Mouse (Mus musculus): ENCODE measurements around the gene Slc38a9. TPM values are rescaled to one million over a fixed set of nuclear protein-coding genes. Genes with fewer than 3 reads are reported as not detected.
A peak's percentile ranks its signal among the peaks of the same experiment; 100 is the strongest.

The Slc38a9 gene
- polyA plus RNA-seq, 1 experiment from 2014 or later = 11.2 TPM

- DNase-seq (ENCODE audit: low spot score) = peak; percentile 65
- Histone ChIP-seq H3K9me3 (no peaks in the 10 kb centered on the region), H3K4me1 (peaks cover 14% of the 10 kb centered on the region; the same call in 1 of the 2 replicates), H3K27me3 (ENCODE audit: insufficient read depth, poor library complexity, severe bottlenecking) (no peaks in the 10 kb centered on the region), H3K4me3 (peak overlapping the region; percentile 87), H3K27ac (peak overlapping the region; percentile 87; the same call in 1 of the 2 replicates), H3K36me3 (no peaks in the 10 kb centered on the region)
- WGBS = 4% methylated on average over 10 of the region's 10 CpGs
Observed at GRCm38 (mm10) chr13:112659986-112660573, 471 bp upstream of the Slc38a9 start.

DNA sequence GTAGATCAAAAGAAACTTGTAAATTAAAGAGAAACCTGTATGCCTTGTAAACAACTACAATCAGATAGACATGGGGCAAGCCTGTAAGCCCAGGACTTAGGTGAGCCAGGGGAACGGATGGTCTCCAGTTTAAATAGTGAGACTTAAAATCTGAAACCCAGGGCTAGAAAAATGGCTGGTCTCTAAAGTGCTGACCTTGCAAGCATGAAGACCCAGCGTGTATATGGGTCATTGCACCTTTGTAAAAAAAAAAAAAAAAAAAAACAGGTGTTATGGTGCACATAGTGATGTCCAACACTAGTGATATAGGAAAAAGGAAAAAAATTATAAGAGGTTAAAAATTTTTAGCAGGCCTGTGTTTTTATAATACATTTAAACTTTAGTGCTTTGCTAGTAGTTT, 1.1 kb downstream of the Slc38a9 start:
- Histone ChIP-seq H3K4me1 (peaks cover 17% of the 10 kb centered on the region; the same call in 1 of the 2 replicates), H3K36me3 (no peaks in the 10 kb centered on the region), H3K4me3 (no peak overlapping the region), H3K27me3 (ENCODE audit: insufficient read depth, poor library complexity, severe bottlenecking) (no peaks in the 10 kb centered on the region), H3K27ac (no peak overlapping the region), H3K9me3 (no peaks in the 10 kb centered on the region)
- DNase-seq (ENCODE audit: low spot score) = no peak
- 78% methylated on average over 2 of the region's 2 CpGs for WGBS

DNA sequence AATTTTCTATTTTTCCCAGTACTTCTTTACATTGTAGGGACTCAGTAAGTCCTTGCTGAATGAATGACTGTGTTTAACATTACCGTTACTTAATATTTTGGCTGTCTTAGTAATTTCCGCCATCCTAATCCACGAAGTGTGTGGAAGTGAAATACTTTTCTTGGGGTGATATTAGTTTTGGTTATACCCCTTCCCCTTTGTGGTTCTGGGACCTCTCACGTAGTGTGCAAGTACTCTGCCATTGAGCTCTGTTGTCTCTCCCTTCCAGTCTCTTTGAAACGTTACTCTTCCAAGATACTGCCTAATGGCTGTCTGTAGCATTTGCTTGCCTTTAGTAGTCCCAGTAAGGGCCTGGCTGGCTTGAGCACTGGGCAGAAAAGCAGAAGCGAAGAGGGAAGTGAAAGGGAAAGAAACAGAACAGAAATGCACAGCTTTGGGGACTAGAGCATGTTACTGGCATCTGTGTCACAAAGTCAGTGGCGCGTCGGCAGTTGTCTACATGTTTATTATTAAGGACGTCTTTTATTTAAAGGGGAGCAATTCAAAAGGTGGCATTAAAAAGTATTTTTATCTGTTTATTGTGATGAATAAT, 6.0 kb downstream of the Slc38a9 start:
- H3K4me1 ChIP-seq = peaks cover 18% of the 10 kb centered on the region; the same call in 1 of the 2 replicates
- no peak overlapping the region for H3K4me3 ChIP-seq
- H3K27me3 ChIP-seq (ENCODE audit: insufficient read depth, poor library complexity, severe bottlenecking) = no peaks in the 10 kb centered on the region
- peak overlapping the region; percentile 42; the same call in 1 of the 2 replicates for H3K27ac ChIP-seq
- DNase-seq (ENCODE audit: low spot score) = peak; percentile 61
- peaks cover 5% of the 10 kb centered on the region for H3K36me3 ChIP-seq
- 77% methylated on average over 10 of the region's 10 CpGs for WGBS
- no peaks in the 10 kb centered on the region for H3K9me3 ChIP-seq

DNA sequence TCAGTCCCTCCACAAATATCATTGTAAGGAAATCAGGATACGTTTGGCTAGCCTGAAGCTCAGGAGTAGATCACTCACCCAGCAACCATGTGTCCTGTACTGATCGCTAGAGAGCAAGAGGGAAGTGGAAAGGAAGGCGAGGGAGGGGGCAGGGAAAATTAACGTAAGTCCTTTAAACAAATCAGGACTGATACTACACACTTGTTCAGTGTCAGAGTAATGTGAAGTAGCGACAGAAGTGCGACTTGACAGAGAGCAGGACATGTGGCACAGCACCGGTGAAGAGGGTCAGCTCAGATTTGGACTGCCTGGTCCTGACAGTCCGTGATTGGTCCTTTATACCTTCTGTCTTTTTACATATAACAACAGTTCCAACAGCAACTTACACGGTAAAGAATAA, 6.7 kb downstream of the Slc38a9 start:
- Histone ChIP-seq H3K4me1 (peaks cover 23% of the 10 kb centered on the region; the same call in 1 of the 2 replicates), H3K27ac (no peak overlapping the region; the same call in none of the 2 replicates), H3K36me3 (peaks cover 5% of the 10 kb centered on the region), H3K4me3 (no peak overlapping the region; the same call in 1 of the 2 replicates), H3K9me3 (no peaks in the 10 kb centered on the region), H3K27me3 (ENCODE audit: insufficient read depth, poor library complexity, severe bottlenecking) (no peaks in the 10 kb centered on the region)
- DNase-seq (ENCODE audit: low spot score) = peak; percentile 77
- WGBS = 34% methylated on average over 9 of the region's 9 CpGs

GRCm38 (mm10) chr13:112671708-112672107, 11.2 kb downstream of the Slc38a9 start:
- Histone ChIP-seq H3K27ac (no peak overlapping the region), H3K4me1 (peaks cover 27% of the 10 kb centered on the region; the same call in 1 of the 2 replicates), H3K36me3 (peaks cover 5% of the 10 kb centered on the region), H3K27me3 (ENCODE audit: insufficient read depth, poor library complexity, severe bottlenecking) (no peaks in the 10 kb centered on the region), H3K4me3 (no peak overlapping the region), H3K9me3 (no peaks in the 10 kb centered on the region)
- peak; percentile 75 for DNase-seq (ENCODE audit: low spot score)
- 67% methylated on average over 13 of the region's 13 CpGs for WGBS

- peaks cover 17% of the 10 kb centered on the region; the same call in 1 of the 2 replicates for H3K4me1 ChIP-seq
- DNase-seq (ENCODE audit: low spot score) = peak; percentile 67
- 24% methylated on average over 6 of the region's 6 CpGs for WGBS
Observed at GRCm38 (mm10) chr13:112672797-112673196, 12.2 kb downstream of the Slc38a9 start.

DNA sequence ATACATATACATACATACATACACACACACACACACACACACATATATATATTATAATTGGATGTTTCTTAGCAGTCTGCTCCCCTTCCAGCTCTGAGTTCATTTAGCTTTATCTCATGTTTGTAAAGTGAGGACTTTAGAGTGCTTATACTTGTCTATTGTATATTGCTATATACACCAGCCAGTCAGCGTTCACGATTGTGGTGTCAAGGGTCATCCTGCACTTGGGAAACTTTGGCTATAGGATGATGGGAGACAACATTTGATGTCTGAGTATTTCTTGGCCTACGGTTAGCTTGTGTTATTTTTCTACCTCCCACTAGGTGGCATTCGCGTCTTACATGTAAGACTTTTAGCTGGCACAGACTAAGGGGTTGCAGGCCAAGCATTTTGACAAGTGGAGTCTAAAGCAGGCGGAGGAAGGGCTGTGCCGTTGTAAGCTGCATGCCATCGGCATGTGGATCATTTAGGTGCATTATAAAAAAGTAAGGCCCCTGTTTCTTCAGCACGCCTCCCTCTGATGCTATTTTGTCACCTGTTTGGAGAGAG, 13.4 kb downstream of the Slc38a9 start:
- WGBS = 14% methylated on average over 9 of the region's 9 CpGs
- peaks cover 17% of the 10 kb centered on the region; the same call in 1 of the 2 replicates for H3K4me1 ChIP-seq
- peaks cover 14% of the 10 kb centered on the region for H3K36me3 ChIP-seq
- H3K27ac ChIP-seq = no peak overlapping the region
- H3K9me3 ChIP-seq = no peaks in the 10 kb centered on the region
- no peaks in the 10 kb centered on the region for H3K27me3 ChIP-seq (ENCODE audit: insufficient read depth, poor library complexity, severe bottlenecking)
- peak; percentile 79 for DNase-seq (ENCODE audit: low spot score)
- H3K4me3 ChIP-seq = no peak overlapping the region

More at GRCm38 (mm10) chr13:112672797-112673196, 12.2 kb downstream of the Slc38a9 start:
- no peak overlapping the region for H3K27ac ChIP-seq
- H3K4me3 ChIP-seq = no peak overlapping the region
- H3K36me3 ChIP-seq = peaks cover 5% of the 10 kb centered on the region
- H3K9me3 ChIP-seq = no peaks in the 10 kb centered on the region
- H3K27me3 ChIP-seq (ENCODE audit: insufficient read depth, poor library complexity, severe bottlenecking) = no peaks in the 10 kb centered on the region

- 87% methylated on average over 4 of the region's 4 CpGs for WGBS
- Histone ChIP-seq H3K4me1 (0 out of 2 replicates have a peak, but pooled peaks cover 6% of the 10 kb centered on the region), H3K27ac (no peak overlapping the region), H3K9me3 (no peaks in the 10 kb centered on the region), H3K4me3 (no peak overlapping the region), H3K36me3 (peaks cover 9% of the 10 kb centered on the region; the same call in 1 of the 2 replicates), H3K27me3 (ENCODE audit: insufficient read depth, poor library complexity, severe bottlenecking) (no peaks in the 10 kb centered on the region)
- peak; percentile 45 for DNase-seq (ENCODE audit: low spot score)
Observed at GRCm38 (mm10) chr13:112678154-112678553, 17.6 kb downstream of the Slc38a9 start.

DNA sequence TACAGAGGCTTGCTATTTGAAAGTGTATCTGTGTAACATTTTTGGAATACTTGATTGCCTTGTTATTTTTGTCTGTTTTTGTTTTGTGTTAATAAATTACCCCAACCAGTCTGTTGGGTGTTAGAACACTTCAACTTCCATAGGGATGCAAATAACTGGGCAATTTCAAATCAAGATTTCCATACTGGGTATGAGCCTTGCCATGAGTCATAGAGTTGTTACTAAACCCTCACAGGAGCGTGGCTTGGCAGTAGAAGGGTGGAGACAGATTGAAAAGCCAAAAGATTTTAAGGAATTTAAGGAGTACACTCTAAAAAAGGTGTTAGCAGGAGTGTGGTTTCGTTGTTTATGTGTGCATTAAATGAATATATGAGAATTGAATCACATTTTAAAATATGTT, 22.8 kb downstream of the Slc38a9 start:
- no peaks in the 10 kb centered on the region for H3K9me3 ChIP-seq
- H3K27me3 ChIP-seq (ENCODE audit: insufficient read depth, poor library complexity, severe bottlenecking) = no peaks in the 10 kb centered on the region
- peaks cover 4% of the 10 kb centered on the region; the same call in 1 of the 2 replicates for H3K36me3 ChIP-seq
- no peak for DNase-seq (ENCODE audit: low spot score)
- H3K4me1 ChIP-seq = peaks cover 13% of the 10 kb centered on the region; the same call in 1 of the 2 replicates
- no peak overlapping the region for H3K4me3 ChIP-seq
- WGBS = 70% methylated on average over 2 of the region's 2 CpGs
- no peak overlapping the region for H3K27ac ChIP-seq

DNA sequence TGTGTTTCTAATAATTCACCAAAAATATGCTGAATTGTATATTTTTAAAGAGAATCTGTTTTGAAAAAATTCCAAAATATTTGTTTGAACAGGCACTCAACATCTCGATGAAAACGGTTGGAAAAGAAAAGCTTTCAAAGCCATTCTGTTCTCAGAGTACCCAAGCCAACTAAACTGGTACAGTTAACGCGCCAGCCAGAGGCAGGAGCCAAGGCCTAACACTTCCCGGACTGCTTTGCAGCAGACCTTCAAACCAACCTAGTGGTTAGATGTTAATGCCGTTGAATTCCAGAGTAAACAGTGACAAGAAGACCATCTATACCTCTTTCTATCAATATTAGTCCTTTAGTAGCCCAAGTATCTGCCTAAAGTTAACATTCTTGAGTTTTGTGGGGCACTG, 23.4 kb downstream of the Slc38a9 start:
- H3K9me3 ChIP-seq = no peaks in the 10 kb centered on the region
- H3K36me3 ChIP-seq = no peaks in the 10 kb centered on the region
- H3K4me1 ChIP-seq = peaks cover 13% of the 10 kb centered on the region; the same call in 1 of the 2 replicates
- 92% methylated on average over 6 of the region's 6 CpGs for WGBS
- no peak for DNase-seq (ENCODE audit: low spot score)
- H3K4me3 ChIP-seq = no peak overlapping the region
- H3K27ac ChIP-seq = no peak overlapping the region
- no peaks in the 10 kb centered on the region for H3K27me3 ChIP-seq (ENCODE audit: insufficient read depth, poor library complexity, severe bottlenecking)

GRCm38 (mm10) chr13:112686155-112686554, 25.6 kb downstream of the Slc38a9 start:
- Histone ChIP-seq H3K4me3 (no peak overlapping the region), H3K4me1 (peaks cover 13% of the 10 kb centered on the region; the same call in 1 of the 2 replicates), H3K27me3 (ENCODE audit: insufficient read depth, poor library complexity, severe bottlenecking) (no peaks in the 10 kb centered on the region), H3K27ac (no peak overlapping the region; the same call in 1 of the 2 replicates), H3K9me3 (no peaks in the 10 kb centered on the region), H3K36me3 (peaks cover 2% of the 10 kb centered on the region; the same call in 1 of the 2 replicates)
- 34% methylated on average over 2 of the region's 2 CpGs for WGBS
- DNase-seq (ENCODE audit: low spot score) = no peak

DNA sequence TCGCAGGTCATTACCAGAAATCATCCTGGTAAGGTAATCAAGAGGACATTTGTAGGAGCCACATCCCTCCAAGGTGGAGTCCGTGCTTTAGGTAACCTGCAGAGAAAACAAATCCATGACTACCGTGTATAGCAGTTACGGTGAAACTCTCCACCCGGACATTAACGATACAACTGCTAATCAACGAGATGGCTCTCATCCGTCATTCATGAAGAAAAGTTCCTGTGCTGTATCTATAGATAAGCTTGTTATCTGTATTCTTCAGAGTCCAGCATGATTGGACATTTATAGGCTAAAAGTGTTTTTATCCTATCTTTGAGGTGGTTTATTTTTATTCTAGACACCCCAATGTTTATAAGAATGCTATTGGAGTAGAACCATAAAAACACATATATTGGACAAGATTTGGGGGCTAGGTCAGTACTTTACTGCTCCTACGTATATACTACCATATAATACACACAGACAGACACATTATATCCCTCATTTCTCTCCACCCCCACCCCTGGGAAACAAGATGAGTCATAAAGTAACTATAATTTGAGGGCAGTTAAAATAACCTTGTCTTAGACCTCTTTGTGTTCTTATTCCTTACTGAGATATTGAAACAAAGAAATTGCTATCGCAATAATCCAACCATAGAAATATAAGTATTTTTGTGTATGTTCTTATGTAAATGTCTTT, 32.5 kb downstream of the Slc38a9 start:
- Histone ChIP-seq H3K9me3 (no peaks in the 10 kb centered on the region), H3K27me3 (ENCODE audit: insufficient read depth, poor library complexity, severe bottlenecking) (no peaks in the 10 kb centered on the region), H3K27ac (no peak overlapping the region), H3K36me3 (peaks cover 13% of the 10 kb centered on the region), H3K4me3 (no peak overlapping the region), H3K4me1 (no peaks in the 10 kb centered on the region)
- no peak for DNase-seq (ENCODE audit: low spot score)
- WGBS = 84% methylated on average over 10 of the region's 10 CpGs

All from heart, embryonic 10.5 days (tissue).